Mouse (Mus musculus) cerebellum, adult 2 months (tissue): Measurements from ENCODE around the gene Ankar.

Experiments
- CTCF ChIP-seq: fragments of 200-500 bp; IDR thresholded peaks from 2 replicates; pipeline ENCODE4 v1.5.1; 2011; ENCODE audit warnings: low read depth, mild to moderate bottlenecking, control low read depth, low read length, moderate library complexity, borderline replicate concordance; ENCODE audit not compliant: insufficient read depth
- POLR2A ChIP-seq: fragments of 200-500 bp; IDR thresholded peaks from 2 replicates; pipeline ENCODE4 v1.6.1; 2011; ENCODE audit warnings: low read length, control low read depth, borderline replicate concordance; ENCODE audit not compliant: insufficient read depth

DNA sequence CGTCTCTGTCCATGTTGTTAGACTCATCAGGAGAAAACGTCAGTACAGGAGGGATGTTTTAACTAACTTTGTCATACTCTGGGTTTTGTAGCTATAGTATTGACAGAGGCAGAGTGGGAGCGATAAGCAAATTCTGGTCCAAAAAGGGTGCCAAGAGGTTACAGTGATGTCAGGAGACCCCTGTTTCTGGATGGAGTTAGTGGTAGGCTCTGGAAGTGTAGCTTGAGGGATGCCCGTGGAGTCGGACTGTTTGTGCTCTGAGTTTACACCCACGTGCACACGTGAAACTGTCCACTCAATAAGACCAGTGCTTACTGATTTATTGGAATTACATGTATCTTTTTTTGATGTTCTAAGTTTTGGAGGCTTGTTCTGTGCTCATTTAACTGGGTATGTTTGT lies 17.2 kb upstream of the Ankar start:
- TF ChIP-seq CTCF (no peak), POLR2A (no peak)
